Mouse (Mus musculus): ENCODE results near the gene Dync1i1. TPM values are rescaled to one million over a fixed set of nuclear protein-coding genes. Genes with fewer than 3 reads are reported as not detected.
"Not testable (repeated sequence)": the region's sequence is repeated elsewhere in the genome, so short reads cannot be mapped to it uniquely, and the experiment has no call there.

The Dync1i1 gene
- polyA plus RNA-seq, 1 experiment from 2014 or later = 0.13 TPM

DNA sequence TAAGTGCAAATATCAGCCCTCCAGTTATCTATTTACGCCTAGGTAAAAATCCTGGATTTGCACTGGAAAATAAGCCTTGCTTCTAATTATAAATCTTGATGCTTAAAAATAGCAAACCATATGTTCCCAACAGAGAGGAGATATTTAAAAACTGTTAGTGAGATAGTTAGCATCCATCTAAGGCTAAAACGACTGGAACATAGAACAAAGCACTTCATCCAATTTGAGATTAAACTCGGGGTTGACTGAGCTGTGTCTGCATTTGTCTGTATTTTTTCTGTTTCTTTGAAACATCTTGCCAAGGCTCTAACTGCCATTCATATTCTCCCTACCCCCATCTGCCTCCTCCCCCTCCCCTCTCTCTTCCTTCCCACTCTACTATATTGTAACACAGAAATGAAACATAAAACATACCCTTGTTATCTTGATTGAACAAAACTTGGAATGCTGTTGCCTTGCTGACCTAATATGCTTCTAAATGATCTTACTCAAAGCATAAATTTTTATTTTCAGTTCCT lies 10.3 kb upstream of the Dync1i1 start:
- H3K9me3 ChIP-seq (ENCODE audit: low read length) = no peaks in the 10 kb centered on the region
- no peak overlapping the region for H3K4me2 ChIP-seq (ENCODE audit: low read depth, low read length)
- H3K4me1 ChIP-seq (ENCODE audit: insufficient read depth) = no peaks in the 10 kb centered on the region
- ATAC-seq (no peak), DNase-seq (no peak)
- TF ChIP-seq CTCF (IDR thresholded peaks at IDR 0.05; ENCODE audit: low read depth) (no peak), EP300 (IDR thresholded peaks at IDR 0.05; ENCODE audit: low read depth) (no peak)
- WGBS (ENCODE audit: insufficient replicate concordance) = 70% methylated on average over 3 of the region's 3 CpGs
- no peak overlapping the region for H3K9ac ChIP-seq (replicated peaks)
- no peaks in the 10 kb centered on the region for H3K27me3 ChIP-seq (ENCODE audit: insufficient read depth, low read length)
- H3K36me3 ChIP-seq (replicated peaks; ENCODE audit: insufficient read depth, low read length) = no peaks in the 10 kb centered on the region
- no peak overlapping the region for H3K4me3 ChIP-seq (ENCODE audit: low read depth, low read length)
- H3K27ac ChIP-seq (ENCODE audit: low read depth) = no peak overlapping the region

DNA sequence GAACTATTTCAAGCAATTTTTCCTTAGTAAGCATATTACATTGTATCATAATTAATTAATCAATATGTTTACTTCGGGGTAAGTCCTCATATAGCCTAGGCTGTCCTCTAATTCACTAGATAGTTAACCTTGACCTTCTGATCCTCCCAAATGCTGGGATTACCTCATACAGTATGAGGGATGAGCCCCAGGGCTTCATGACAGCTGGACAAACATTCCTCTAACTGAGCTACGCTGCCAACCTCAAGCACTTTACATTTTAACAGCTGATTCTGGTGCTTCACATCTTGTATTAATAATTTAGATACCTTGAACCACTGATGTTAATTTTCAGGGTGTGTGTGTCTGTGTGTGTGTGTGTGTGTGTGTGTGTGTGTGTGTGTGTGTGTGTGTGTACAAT lies 6.5 kb upstream of the Dync1i1 start:
- H3K36me3 ChIP-seq (replicated peaks; ENCODE audit: insufficient read depth, low read length) = no peaks in the 10 kb centered on the region
- no peaks in the 10 kb centered on the region for H3K4me1 ChIP-seq (ENCODE audit: insufficient read depth)
- TF ChIP-seq CTCF (IDR thresholded peaks at IDR 0.05; ENCODE audit: low read depth) = no peak
- no peak for TF ChIP-seq EP300 (IDR thresholded peaks at IDR 0.05; ENCODE audit: low read depth)
- no peak overlapping the region for H3K4me2 ChIP-seq (ENCODE audit: low read depth, low read length)
- H3K27me3 ChIP-seq (ENCODE audit: insufficient read depth, low read length) = no peaks in the 10 kb centered on the region
- H3K9ac ChIP-seq (replicated peaks) = no peak overlapping the region
- H3K4me3 ChIP-seq (ENCODE audit: low read depth, low read length) = no peak overlapping the region
- no peak overlapping the region for H3K27ac ChIP-seq (ENCODE audit: low read depth)
- no peaks in the 10 kb centered on the region for H3K9me3 ChIP-seq (ENCODE audit: low read length)
- no peak for DNase-seq
- 53% methylated on average over 2 of the region's 2 CpGs for WGBS (ENCODE audit: insufficient replicate concordance)
- no peak for ATAC-seq

DNA sequence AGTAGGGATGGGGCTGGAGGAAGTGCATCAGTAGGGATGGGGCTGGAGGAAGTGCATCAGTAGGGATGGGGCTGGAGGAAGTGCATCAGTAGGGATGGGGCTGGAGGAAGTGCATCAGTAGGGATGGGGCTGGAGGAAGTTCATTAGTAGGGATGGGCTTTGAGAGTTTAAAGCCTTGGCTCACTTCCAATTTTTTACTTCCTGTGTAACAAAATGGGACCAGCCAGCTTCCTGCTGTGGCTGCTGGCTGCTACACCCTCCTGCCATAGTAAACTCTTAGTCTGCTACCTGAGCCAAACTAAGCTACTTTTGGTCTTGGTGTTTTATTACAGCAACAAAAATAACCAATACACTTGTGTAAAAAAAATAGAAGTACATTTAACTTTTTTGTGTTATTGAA lies 4.7 kb upstream of the Dync1i1 start:
- ATAC-seq = not testable (repeated sequence)

DNA sequence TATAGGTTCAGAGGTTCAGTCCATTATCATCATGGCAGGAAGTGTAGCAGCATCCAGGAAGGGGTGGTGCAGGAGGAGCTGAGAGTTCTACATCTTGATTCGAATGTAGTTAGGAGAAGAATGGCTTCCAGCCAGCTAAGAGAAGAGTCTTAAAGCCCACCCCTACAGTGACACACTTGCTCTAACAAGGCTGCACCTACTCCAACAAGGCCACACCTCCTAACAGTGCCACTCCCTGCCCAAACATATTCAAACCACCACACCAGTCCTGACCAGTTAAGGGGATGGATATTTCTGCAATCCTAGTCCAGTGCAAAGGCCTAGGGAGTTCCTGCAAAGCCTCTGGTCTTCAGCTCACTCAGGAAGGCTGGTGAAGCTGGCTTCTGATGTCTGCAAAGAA lies 1.5 kb upstream of the Dync1i1 start:
- Histone ChIP-seq H3K27ac (ENCODE audit: low read depth) (no peak overlapping the region), H3K36me3 (replicated peaks; ENCODE audit: insufficient read depth, low read length) (no peaks in the 10 kb centered on the region), H3K4me2 (ENCODE audit: low read depth, low read length) (no peak overlapping the region), H3K4me3 (ENCODE audit: low read depth, low read length) (no peak overlapping the region), H3K9me3 (ENCODE audit: low read length) (no peaks in the 10 kb centered on the region), H3K4me1 (ENCODE audit: insufficient read depth) (peaks cover 5% of the 10 kb centered on the region; the same call in 1 of the 2 replicates), H3K9ac (replicated peaks) (no peak overlapping the region), H3K27me3 (ENCODE audit: insufficient read depth, low read length) (peaks cover 14% of the 10 kb centered on the region)
- 52% methylated on average over 1 of the region's 1 CpGs for WGBS (ENCODE audit: insufficient replicate concordance)
- DNase-seq (no peak), ATAC-seq (no peak)
- TF ChIP-seq CTCF (IDR thresholded peaks at IDR 0.05; ENCODE audit: low read depth) (no peak), EP300 (IDR thresholded peaks at IDR 0.05; ENCODE audit: low read depth) (no peak)

More for the DNA sequence above, 4.7 kb upstream of the Dync1i1 start:
- not testable (repeated sequence) for H3K27ac ChIP-seq (ENCODE audit: low read depth); H3K4me2 ChIP-seq (ENCODE audit: low read depth, low read length); DNase-seq; H3K27me3 ChIP-seq (ENCODE audit: insufficient read depth, low read length); H3K9me3 ChIP-seq (ENCODE audit: low read length); H3K4me3 ChIP-seq (ENCODE audit: low read depth, low read length); H3K9ac ChIP-seq (replicated peaks); H3K4me1 ChIP-seq (ENCODE audit: insufficient read depth); H3K36me3 ChIP-seq (replicated peaks; ENCODE audit: insufficient read depth, low read length)

DNA sequence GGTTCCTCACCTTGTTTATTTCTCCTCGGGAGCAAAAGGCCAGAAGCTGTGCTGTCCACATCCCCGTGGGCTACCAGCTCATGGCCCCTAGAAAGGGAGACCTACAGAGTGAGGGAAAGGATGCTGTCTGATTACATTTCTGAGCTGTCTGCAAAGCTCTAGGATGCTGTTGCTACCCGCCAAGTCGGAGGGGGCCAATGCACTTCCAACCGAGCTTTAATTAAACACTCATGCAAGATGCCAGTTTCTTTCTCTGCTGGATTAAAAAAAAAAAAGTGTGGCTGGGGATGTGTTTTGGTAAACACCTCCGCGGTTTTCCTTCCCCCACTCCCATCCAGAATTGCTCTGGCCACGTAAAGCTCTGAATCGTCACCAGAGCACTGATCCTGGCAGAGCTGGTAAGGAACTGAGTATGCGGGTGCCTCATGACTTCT lies 815 bp downstream of the Dync1i1 start:
- H3K4me3 ChIP-seq (ENCODE audit: low read depth, low read length) = no peak overlapping the region
- no peak overlapping the region for H3K9ac ChIP-seq (replicated peaks)
- H3K27ac ChIP-seq (ENCODE audit: low read depth) = no peak overlapping the region
- H3K9me3 ChIP-seq (ENCODE audit: low read length) = no peaks in the 10 kb centered on the region
- ATAC-seq = no peak
- TF ChIP-seq CTCF (IDR thresholded peaks at IDR 0.05; ENCODE audit: low read depth) (no peak), EP300 (IDR thresholded peaks at IDR 0.05; ENCODE audit: low read depth) (no peak)
- H3K4me2 ChIP-seq (ENCODE audit: low read depth, low read length) = peak overlapping the region; percentile 50; the same call in 1 of the 2 replicates
- H3K36me3 ChIP-seq (replicated peaks; ENCODE audit: insufficient read depth, low read length) = no peaks in the 10 kb centered on the region
- WGBS (ENCODE audit: insufficient replicate concordance) = 7% methylated on average over 10 of the region's 10 CpGs
- no peak for DNase-seq
- H3K4me1 ChIP-seq (ENCODE audit: insufficient read depth) = peaks cover 5% of the 10 kb centered on the region; the same call in 1 of the 2 replicates
- H3K27me3 ChIP-seq (ENCODE audit: insufficient read depth, low read length) = peaks cover 14% of the 10 kb centered on the region

DNA sequence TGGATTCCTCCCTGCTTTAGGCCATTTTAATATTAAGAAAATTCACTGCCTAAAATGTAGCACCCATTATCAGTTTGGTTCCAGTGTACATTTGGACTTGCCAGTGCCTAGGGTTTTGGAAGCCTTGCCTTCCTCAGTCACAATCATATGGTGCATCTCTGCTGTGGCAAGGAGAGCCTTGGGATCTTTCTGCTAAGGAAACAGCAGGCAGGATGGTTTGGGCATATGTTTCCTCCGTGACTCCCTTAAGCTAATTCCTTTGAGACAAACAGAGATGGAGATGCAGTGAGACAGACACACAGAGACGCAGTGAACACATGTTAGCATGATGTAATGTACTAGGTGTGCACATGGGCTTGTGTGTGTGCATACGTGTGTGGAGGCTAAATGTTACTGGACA lies 7.8 kb downstream of the Dync1i1 start:
- Histone ChIP-seq H3K27ac (ENCODE audit: low read depth) (no peak overlapping the region), H3K27me3 (ENCODE audit: insufficient read depth, low read length) (no peaks in the 10 kb centered on the region), H3K4me2 (ENCODE audit: low read depth, low read length) (no peak overlapping the region), H3K9ac (replicated peaks) (no peak overlapping the region), H3K4me1 (ENCODE audit: insufficient read depth) (no peaks in the 10 kb centered on the region), H3K36me3 (replicated peaks; ENCODE audit: insufficient read depth, low read length) (no peaks in the 10 kb centered on the region), H3K9me3 (ENCODE audit: low read length) (no peaks in the 10 kb centered on the region), H3K4me3 (ENCODE audit: low read depth, low read length) (no peak overlapping the region)
- ATAC-seq (no peak), DNase-seq (no peak)
- 78% methylated on average over 3 of the region's 3 CpGs for WGBS (ENCODE audit: insufficient replicate concordance)
- TF ChIP-seq EP300 (IDR thresholded peaks at IDR 0.05; ENCODE audit: low read depth) = no peak
- no peak for TF ChIP-seq CTCF (IDR thresholded peaks at IDR 0.05; ENCODE audit: low read depth)

DNA sequence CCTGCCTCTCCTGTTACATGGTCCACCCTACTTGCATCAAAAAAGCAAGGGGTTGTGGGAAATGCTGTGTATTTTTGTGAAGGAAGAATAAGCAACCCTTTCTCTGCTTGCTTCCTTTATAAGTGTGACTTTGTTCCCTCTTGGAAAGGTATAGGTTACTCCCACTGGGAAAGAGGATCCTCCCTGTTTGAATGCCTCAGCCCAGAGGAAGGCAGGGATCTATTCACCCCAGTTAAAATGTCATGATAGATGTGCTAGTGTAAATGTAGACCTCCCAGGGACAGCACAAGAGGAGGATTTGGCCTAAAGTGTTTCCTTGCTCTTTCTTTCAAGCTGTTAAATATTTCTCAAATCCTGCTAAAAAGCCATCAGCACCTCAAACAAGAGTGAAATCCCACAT lies 9.0 kb downstream of the Dync1i1 start:
- Histone ChIP-seq H3K9ac (replicated peaks) (no peak overlapping the region), H3K4me1 (ENCODE audit: insufficient read depth) (no peaks in the 10 kb centered on the region), H3K27me3 (ENCODE audit: insufficient read depth, low read length) (no peaks in the 10 kb centered on the region), H3K36me3 (replicated peaks; ENCODE audit: insufficient read depth, low read length) (no peaks in the 10 kb centered on the region), H3K9me3 (ENCODE audit: low read length) (no peaks in the 10 kb centered on the region), H3K27ac (ENCODE audit: low read depth) (no peak overlapping the region), H3K4me2 (ENCODE audit: low read depth, low read length) (no peak overlapping the region), H3K4me3 (ENCODE audit: low read depth, low read length) (no peak overlapping the region)
- DNase-seq (no peak), ATAC-seq (no peak)
- TF ChIP-seq CTCF (IDR thresholded peaks at IDR 0.05; ENCODE audit: low read depth) (no peak), EP300 (IDR thresholded peaks at IDR 0.05; ENCODE audit: low read depth) (no peak)

Measured in liver, postnatal 0 days (tissue).